Mouse (Mus musculus) thymus, adult 2 months (tissue): Measurements from ENCODE around the gene Il21r. TPM values are rescaled to one million over a fixed set of nuclear protein-coding genes. Genes with fewer than 3 reads are reported as not detected.

ENCODE experiments used
- DNase-seq: peaks from one replicate; pipeline ENCODE4 v3.0.0; 2021
- H3K27ac ChIP-seq: fragments of 200-500 bp; 2 replicates; pipeline ENCODE4 v1.5.1; 2012; ENCODE audit warnings: low read length, control low read depth; ENCODE audit not compliant: control insufficient read depth, insufficient read depth
- H3K27me3 ChIP-seq: fragments of 200-500 bp; 2 replicates; pipeline ENCODE4 v1.6.1; 2012; ENCODE audit warnings: mild to moderate bottlenecking, low read length, moderate library complexity, mixed read lengths; ENCODE audit not compliant: control insufficient read depth, insufficient read depth
- H3K36me3 ChIP-seq: fragments of 200-500 bp; 2 replicates; pipeline ENCODE4 v1.6.1; 2012; ENCODE audit warnings: mild to moderate bottlenecking, low read length, moderate library complexity; ENCODE audit not compliant: control insufficient read depth, insufficient read depth
- H3K4me1 ChIP-seq: fragments of 200-500 bp; replicated peaks from 2 replicates; pipeline ENCODE4 v1.6.1; 2012; ENCODE audit warnings: low read length; ENCODE audit not compliant: control insufficient read depth, insufficient read depth
- H3K4me3 ChIP-seq: fragments of 200-500 bp; 2 replicates; pipeline ENCODE4 v1.5.1; 2012; ENCODE audit warnings: mild to moderate bottlenecking, low read length, control low read depth, moderate library complexity; ENCODE audit not compliant: control insufficient read depth, insufficient read depth
- CTCF ChIP-seq: fragments of 200-500 bp; IDR thresholded peaks from 2 replicates; pipeline ENCODE4 v1.5.1; 2012; ENCODE audit warnings: mild to moderate bottlenecking, control low read depth, low read length, moderate library complexity, borderline replicate concordance; ENCODE audit not compliant: control insufficient read depth, poor library complexity, insufficient read depth; ENCODE audit errors: extremely low read depth
- POLR2A ChIP-seq: fragments of 200-500 bp; IDR thresholded peaks from 2 replicates; pipeline ENCODE4 v1.6.1; 2012; ENCODE audit warnings: mild to moderate bottlenecking, low read length, control low read depth, moderate library complexity; ENCODE audit not compliant: control insufficient read depth, poor library complexity, insufficient read depth; ENCODE audit errors: extremely low read depth
- WGBS: fragments of 180-500 bp; shearing (Covaris S2); methylation state at CpG from one replicate; pipeline ENCODE4 v1.1.7; 2018; 5-methylcytosine and 5-hydroxymethylcytosine counted together
- polyA plus RNA-seq: library from polyadenylated mRNA; depleted of rRNA; stranded (reverse); fragments of >200 nt; gene quantifications from 2 replicates; pipeline ENCODE4 v1.2.3, GENCODE M21; 2012; rRNA removed

The Il21r gene
- polyA plus RNA-seq, 1 experiment, result 188 TPM

DNA sequence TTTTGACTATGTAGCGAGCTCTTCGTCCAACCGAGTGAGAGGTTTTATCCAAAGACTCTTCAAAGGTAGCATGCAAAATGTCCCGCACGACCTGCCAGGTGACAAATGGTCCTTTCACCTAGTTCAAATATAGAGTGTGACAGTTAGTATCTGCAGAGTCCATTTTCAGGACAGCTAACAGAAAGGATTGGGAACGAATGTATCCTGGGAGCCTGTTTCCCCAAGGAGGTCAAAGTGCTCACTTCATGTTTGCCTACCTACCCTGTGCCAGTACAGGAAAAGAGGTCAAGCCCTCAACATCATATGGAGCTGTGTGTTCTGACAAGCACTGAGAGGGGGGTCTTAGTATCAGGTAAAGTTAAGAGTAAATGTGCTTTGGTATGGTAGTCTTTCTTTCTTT, 54.3 kb downstream of the Il21r start:
- H3K36me3 ChIP-seq, result peaks cover 92% of the 10 kb centered on the region

DNA sequence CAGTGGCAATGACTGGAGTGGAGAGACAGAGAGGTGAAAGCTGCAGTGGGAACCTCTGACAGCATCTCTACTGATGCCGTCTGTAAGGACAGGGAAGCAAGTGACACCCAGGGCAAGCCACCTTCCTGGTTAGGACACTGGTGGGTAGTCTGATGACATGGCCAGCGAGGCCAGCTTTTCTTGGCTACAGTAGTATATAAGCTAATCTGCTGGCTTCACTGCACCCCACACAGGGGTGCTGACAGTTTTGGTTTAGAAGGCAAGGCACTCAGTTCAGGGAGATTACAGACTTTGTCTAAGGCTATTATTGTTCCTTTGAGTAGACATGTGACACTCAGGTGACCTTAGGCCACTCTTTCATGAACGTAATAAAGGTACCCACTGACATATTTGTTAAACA, 60.4 kb downstream of the Il21r start:
- Histone ChIP-seq H3K4me1 (no peaks in the 10 kb centered on the region), H3K27me3 (no peaks in the 10 kb centered on the region), H3K4me3 (no peak overlapping the region), H3K27ac (no peak overlapping the region), H3K36me3 (peaks cover 84% of the 10 kb centered on the region)
- DNase-seq, result no peak
- WGBS, result 97% methylated on average over 3 of the region's 3 CpGs
- TF ChIP-seq CTCF (no peak), POLR2A (no peak)

More for the DNA sequence above, 54.3 kb downstream of the Il21r start:
- 98% methylated on average over 6 of the region's 6 CpGs for WGBS
- no peaks in the 10 kb centered on the region for H3K27me3 ChIP-seq
- TF ChIP-seq POLR2A (no peak), CTCF (no peak)
- no peak overlapping the region for H3K27ac ChIP-seq
- H3K4me1 ChIP-seq, result no peaks in the 10 kb centered on the region
- no peak overlapping the region for H3K4me3 ChIP-seq
- no peak for DNase-seq

DNA sequence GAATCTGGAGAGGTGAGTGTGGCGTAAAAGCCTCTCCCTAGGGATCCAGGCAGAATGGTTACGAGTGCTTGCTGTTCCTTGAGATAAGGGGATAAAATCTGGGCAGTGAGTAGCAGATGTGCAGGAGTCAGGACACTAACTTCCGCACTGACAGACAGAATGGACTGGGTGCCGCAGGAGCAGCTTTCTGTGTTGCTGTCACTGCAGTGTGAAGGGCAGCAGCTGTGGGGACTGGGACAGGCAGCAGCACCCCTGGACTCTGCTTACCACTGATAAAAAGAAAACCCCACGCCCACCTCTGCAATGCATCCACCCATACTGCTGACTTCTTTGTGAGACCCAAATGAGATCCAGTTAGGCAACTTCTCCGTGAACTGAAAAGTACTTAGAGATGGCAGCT, 67.6 kb downstream of the Il21r start:
- over 99% methylated on average over 6 of the region's 6 CpGs for WGBS
- Histone ChIP-seq H3K27ac (no peak overlapping the region), H3K4me3 (no peak overlapping the region), H3K36me3 (peaks cover 92% of the 10 kb centered on the region), H3K4me1 (no peaks in the 10 kb centered on the region), H3K27me3 (no peaks in the 10 kb centered on the region)
- DNase-seq, result no peak
- no peak for TF ChIP-seq POLR2A
- no peak for TF ChIP-seq CTCF

GRCm38 (mm10) chr7:125671396-125671795, 68.2 kb downstream of the Il21r start:
- TF ChIP-seq CTCF (no peak), POLR2A (no peak)
- Histone ChIP-seq H3K4me1 (no peaks in the 10 kb centered on the region), H3K4me3 (no peak overlapping the region), H3K27ac (no peak overlapping the region), H3K27me3 (no peaks in the 10 kb centered on the region), H3K36me3 (peaks cover 92% of the 10 kb centered on the region)
- DNase-seq, result no peak
- 94% methylated on average over 8 of the region's 8 CpGs for WGBS

DNA sequence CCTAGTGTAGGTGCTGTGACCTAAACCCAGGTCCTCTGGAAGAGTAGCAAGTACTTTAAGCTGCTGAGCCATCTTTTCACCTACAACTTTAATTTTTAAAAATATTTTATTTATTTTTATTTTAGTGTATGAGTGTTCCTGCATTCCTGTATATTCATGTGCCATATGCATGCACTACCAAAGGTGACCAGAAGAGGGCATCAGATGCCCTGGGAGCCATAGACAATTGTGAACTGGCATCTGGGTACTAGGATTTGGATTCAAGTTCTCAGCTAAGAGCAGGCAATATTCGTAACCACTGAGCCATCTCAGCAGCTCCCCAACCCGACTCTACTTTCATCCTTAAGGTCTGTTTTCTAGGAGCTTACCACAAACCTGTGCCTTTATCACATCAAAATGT, 71.7 kb downstream of the Il21r start:
- peak; percentile 66 for DNase-seq
- WGBS, result 6% methylated on average over 2 of the region's 2 CpGs
- Histone ChIP-seq H3K27me3 (no peaks in the 10 kb centered on the region), H3K4me1 (no peaks in the 10 kb centered on the region), H3K27ac (no peak overlapping the region), H3K4me3 (no peak overlapping the region), H3K36me3 (peaks cover 95% of the 10 kb centered on the region)
- TF ChIP-seq CTCF, result no peak
- TF ChIP-seq POLR2A, result no peak

- H3K4me3 ChIP-seq, result no peak overlapping the region
- H3K27ac ChIP-seq, result no peak overlapping the region
- no peaks in the 10 kb centered on the region for H3K4me1 ChIP-seq
- H3K27me3 ChIP-seq, result no peaks in the 10 kb centered on the region
- H3K36me3 ChIP-seq, result peaks cover 76% of the 10 kb centered on the region
- WGBS, result 93% methylated on average over 8 of the region's 8 CpGs
- DNase-seq, result no peak
- TF ChIP-seq CTCF (no peak), POLR2A (no peak)
Observed at GRCm38 (mm10) chr7:125678756-125679155, 75.5 kb downstream of the Il21r start.

GRCm38 (mm10) chr7:125679936-125680335, 76.7 kb downstream of the Il21r start:
- TF ChIP-seq POLR2A (no peak), CTCF (no peak)
- 91% methylated on average over 9 of the region's 9 CpGs for WGBS

More at GRCm38 (mm10) chr7:125679936-125680335, 76.7 kb downstream of the Il21r start:
- DNase-seq, result no peak
- Histone ChIP-seq H3K27me3 (no peaks in the 10 kb centered on the region), H3K4me3 (no peak overlapping the region), H3K36me3 (peaks cover 66% of the 10 kb centered on the region), H3K4me1 (no peaks in the 10 kb centered on the region), H3K27ac (no peak overlapping the region)

Other genes starting within 250 kb of the Il21r start
- 12.5 and 14.2 TPM in 2 replicates for gene Kdm8, start 158.8 kb upstream of the Il21r start, polyA plus RNA-seq
- 93.7 and 111 TPM in 2 replicates for gene Nsmce1, start 111.8 kb upstream of the Il21r start, polyA plus RNA-seq
- gene Il4ra, start 51.3 kb upstream of the Il21r start, polyA plus RNA-seq, result 141 and 189 TPM in 2 replicates
- gene Gtf3c1, start 104.4 kb downstream of the Il21r start, polyA plus RNA-seq, result 94.4 and 97.0 TPM in 2 replicates
- 22.3 and 22.4 TPM in 2 replicates for gene D430042O09Rik, start 104.5 kb downstream of the Il21r start, polyA plus RNA-seq